Mouse (Mus musculus): Measurements from ENCODE around the gene Sim2. TPM values are rescaled to one million over a fixed set of nuclear protein-coding genes. Genes with fewer than 3 reads are reported as not detected.

Sim2 gene
- polyA plus RNA-seq, 1 experiment = 8.6 TPM

DNA sequence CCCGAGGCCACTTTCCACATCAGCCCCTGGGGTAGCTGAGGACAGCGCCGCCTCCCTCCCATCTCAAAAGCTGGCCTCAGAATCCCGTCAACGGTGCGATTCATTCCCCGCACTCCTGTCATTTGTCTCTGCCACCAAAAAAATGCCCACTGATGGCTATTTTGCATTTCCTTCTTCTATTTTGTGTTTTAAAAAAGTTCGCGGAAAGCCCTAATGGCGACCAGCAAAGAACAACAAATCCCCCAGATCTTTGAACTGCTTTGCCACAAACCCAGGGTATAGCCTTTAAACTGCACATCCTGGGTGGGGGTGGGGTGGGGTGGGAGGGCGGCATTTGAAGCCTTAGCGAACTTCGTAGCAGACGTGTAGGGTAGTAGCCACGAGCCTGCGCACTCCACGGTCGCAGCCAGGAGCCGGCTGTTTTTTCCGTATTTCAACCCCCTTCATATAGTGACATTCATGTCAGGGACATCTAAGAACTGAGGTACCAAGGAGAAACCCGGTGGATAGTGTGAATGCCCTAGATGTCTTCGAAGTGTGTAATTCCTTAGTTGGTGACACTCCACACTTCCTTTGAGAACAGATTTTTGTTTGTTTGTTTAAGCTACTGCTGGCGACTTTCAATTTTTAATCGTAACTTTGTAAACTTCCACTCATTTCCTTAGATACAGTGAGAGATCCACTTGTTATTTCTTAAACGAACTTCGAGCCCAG is 10.5 kb downstream of the Sim2 start:
- no peak overlapping the region for H3K4me3 ChIP-seq
- no peaks in the 10 kb centered on the region for H3K79me2 ChIP-seq (ENCODE audit: control insufficient read depth, insufficient read depth)
- TF ChIP-seq SRF (IDR thresholded peaks at IDR 0.05; ENCODE audit: control insufficient read depth, insufficient read length, low read depth) (no peak), MYOG (IDR thresholded peaks at IDR 0.05; ENCODE audit: control insufficient read depth in 1 of 3, insufficient read depth in 1 of 3, insufficient read length in 2 of 3, low read depth in 2 of 3) (no peak), POLR2AphosphoS2 (IDR thresholded peaks at IDR 0.05; ENCODE audit: insufficient read length, low read depth) (no peak), TCF12 (IDR thresholded peaks at IDR 0.05; ENCODE audit: insufficient read depth, poor library complexity, severe bottlenecking) (no peak), MYOD1 (IDR thresholded peaks at IDR 0.05; ENCODE audit: control insufficient read depth in 1 of 3, insufficient read length in 2 of 3, low read depth in 2 of 3) (no peak), MAX (IDR thresholded peaks at IDR 0.05; ENCODE audit: low read depth) (no peak), E2F4 (IDR thresholded peaks at IDR 0.05; ENCODE audit: insufficient read depth) (no peak), CEBPB (IDR thresholded peaks at IDR 0.05; ENCODE audit: insufficient read depth, poor library complexity, severe bottlenecking) (no peak), TCF3 (IDR thresholded peaks at IDR 0.05; ENCODE audit: insufficient read length, low read depth) (no peak), POLR2A (IDR thresholded peaks at IDR 0.05; ENCODE audit: insufficient read length, low read depth) (no peak), USF1 (IDR thresholded peaks at IDR 0.05; ENCODE audit: low read depth) (no peak), REST (IDR thresholded peaks at IDR 0.05; ENCODE audit: insufficient read depth, insufficient read length) (no peak)
- H3K4me2 ChIP-seq (ENCODE audit: low read depth) = no peak overlapping the region
- peaks cover 6% of the 10 kb centered on the region for H3K36me3 ChIP-seq (ENCODE audit: control insufficient read depth, insufficient read depth)
- no peaks in the 10 kb centered on the region for H3K27me3 ChIP-seq (ENCODE audit: control insufficient read depth, insufficient read depth, insufficient read length)
- no peak overlapping the region for H3ac ChIP-seq (ENCODE audit: control insufficient read depth, insufficient read length)

DNA sequence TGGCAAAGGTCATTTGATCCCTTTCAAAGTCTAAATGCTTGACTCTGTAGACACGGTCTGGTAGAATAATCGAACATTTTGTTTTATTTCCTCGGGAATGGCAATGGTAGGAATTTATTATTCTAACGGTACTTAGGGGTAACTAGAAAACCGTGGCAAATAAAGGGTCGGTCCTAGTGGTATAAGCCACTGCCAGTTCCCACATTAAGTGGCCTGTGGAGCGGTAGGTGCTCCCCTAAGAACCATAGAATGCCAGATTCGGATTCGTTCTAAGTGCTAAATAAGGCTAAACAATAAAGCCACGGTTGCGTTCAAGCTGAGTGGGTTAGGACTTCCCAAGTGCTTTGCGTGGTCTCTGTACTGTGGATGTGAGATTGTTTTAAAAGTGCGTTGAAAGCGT is 11.7 kb downstream of the Sim2 start:
- H3K79me2 ChIP-seq (ENCODE audit: control insufficient read depth, insufficient read depth) = no peaks in the 10 kb centered on the region
- H3K27me3 ChIP-seq (ENCODE audit: control insufficient read depth, insufficient read depth, insufficient read length) = no peaks in the 10 kb centered on the region
- H3K36me3 ChIP-seq (ENCODE audit: control insufficient read depth, insufficient read depth) = peaks cover 6% of the 10 kb centered on the region
- no peak overlapping the region for H3ac ChIP-seq (ENCODE audit: control insufficient read depth, insufficient read length)
- TF ChIP-seq USF1 (IDR thresholded peaks at IDR 0.05; ENCODE audit: low read depth) = no peak
- no peak for TF ChIP-seq MYOD1 (IDR thresholded peaks at IDR 0.05; ENCODE audit: control insufficient read depth in 1 of 3, insufficient read length in 2 of 3, low read depth in 2 of 3)
- no peak for TF ChIP-seq MYOG (IDR thresholded peaks at IDR 0.05; ENCODE audit: control insufficient read depth in 1 of 3, insufficient read depth in 1 of 3, insufficient read length in 2 of 3, low read depth in 2 of 3)
- TF ChIP-seq REST (IDR thresholded peaks at IDR 0.05; ENCODE audit: insufficient read depth, insufficient read length) = no peak
- no peak for TF ChIP-seq POLR2AphosphoS2 (IDR thresholded peaks at IDR 0.05; ENCODE audit: insufficient read length, low read depth)
- TF ChIP-seq POLR2A (IDR thresholded peaks at IDR 0.05; ENCODE audit: insufficient read length, low read depth) = no peak
- no peak for TF ChIP-seq E2F4 (IDR thresholded peaks at IDR 0.05; ENCODE audit: insufficient read depth)
- no peak for TF ChIP-seq TCF12 (IDR thresholded peaks at IDR 0.05; ENCODE audit: insufficient read depth, poor library complexity, severe bottlenecking)
- TF ChIP-seq SRF (IDR thresholded peaks at IDR 0.05; ENCODE audit: control insufficient read depth, insufficient read length, low read depth) = no peak
- TF ChIP-seq MAX (IDR thresholded peaks at IDR 0.05; ENCODE audit: low read depth) = no peak
- TF ChIP-seq CEBPB (IDR thresholded peaks at IDR 0.05; ENCODE audit: insufficient read depth, poor library complexity, severe bottlenecking) = no peak
- TF ChIP-seq TCF3 (IDR thresholded peaks at IDR 0.05; ENCODE audit: insufficient read length, low read depth) = no peak
- H3K4me3 ChIP-seq = no peak overlapping the region
- H3K4me2 ChIP-seq (ENCODE audit: low read depth) = no peak overlapping the region

DNA sequence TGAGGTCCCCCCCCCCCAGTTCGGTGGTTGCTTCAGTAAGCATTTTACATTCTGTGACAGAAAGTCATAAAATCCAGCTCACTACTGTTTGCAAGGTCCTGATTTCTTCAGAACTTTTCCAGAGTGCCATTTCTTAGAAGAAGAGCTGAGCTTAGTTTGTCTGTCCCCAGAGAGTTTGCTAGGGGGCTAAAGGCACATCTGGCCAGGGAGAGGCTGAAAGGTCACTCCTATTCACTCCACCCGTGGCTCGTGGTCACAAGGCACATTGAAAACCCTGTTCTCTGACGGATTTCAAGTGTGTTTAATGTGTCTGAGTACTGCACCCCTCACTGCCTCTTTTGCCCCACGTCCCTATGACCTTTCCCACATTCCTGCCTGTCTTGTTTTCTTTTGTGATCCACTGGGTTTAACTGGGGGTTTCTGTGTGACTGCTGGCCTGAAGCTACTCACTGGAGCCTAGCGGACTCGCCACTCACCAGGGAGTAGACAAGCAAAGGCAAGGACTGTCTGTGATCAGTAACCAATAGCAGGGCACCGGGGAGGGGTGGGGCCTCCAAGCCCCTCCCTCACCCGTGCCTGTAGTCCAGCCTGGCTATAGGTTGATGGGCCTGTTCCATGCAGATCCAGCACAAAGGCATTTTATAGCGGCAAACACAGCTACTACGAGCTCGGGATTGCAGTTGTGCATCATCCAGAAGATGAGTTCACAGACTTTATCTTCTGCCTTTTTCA is 13.2 kb downstream of the Sim2 start:
- no peaks in the 10 kb centered on the region for H3K79me2 ChIP-seq (ENCODE audit: control insufficient read depth, insufficient read depth)
- no peak overlapping the region for H3ac ChIP-seq (ENCODE audit: control insufficient read depth, insufficient read length)
- no peaks in the 10 kb centered on the region for H3K27me3 ChIP-seq (ENCODE audit: control insufficient read depth, insufficient read depth, insufficient read length)
- H3K4me3 ChIP-seq = no peak overlapping the region
- no peak for TF ChIP-seq POLR2AphosphoS2 (IDR thresholded peaks at IDR 0.05; ENCODE audit: insufficient read length, low read depth)
- TF ChIP-seq MYOG (IDR thresholded peaks at IDR 0.05; ENCODE audit: control insufficient read depth in 1 of 3, insufficient read depth in 1 of 3, insufficient read length in 2 of 3, low read depth in 2 of 3) = no peak
- no peak for TF ChIP-seq USF1 (IDR thresholded peaks at IDR 0.05; ENCODE audit: low read depth)
- TF ChIP-seq SRF (IDR thresholded peaks at IDR 0.05; ENCODE audit: control insufficient read depth, insufficient read length, low read depth) = no peak
- TF ChIP-seq POLR2A (IDR thresholded peaks at IDR 0.05; ENCODE audit: insufficient read length, low read depth) = no peak
- no peak for TF ChIP-seq CEBPB (IDR thresholded peaks at IDR 0.05; ENCODE audit: insufficient read depth, poor library complexity, severe bottlenecking)
- TF ChIP-seq REST (IDR thresholded peaks at IDR 0.05; ENCODE audit: insufficient read depth, insufficient read length) = no peak
- no peak for TF ChIP-seq TCF12 (IDR thresholded peaks at IDR 0.05; ENCODE audit: insufficient read depth, poor library complexity, severe bottlenecking)
- no peak for TF ChIP-seq MAX (IDR thresholded peaks at IDR 0.05; ENCODE audit: low read depth)
- TF ChIP-seq TCF3 (IDR thresholded peaks at IDR 0.05; ENCODE audit: insufficient read length, low read depth) = no peak
- no peak for TF ChIP-seq MYOD1 (IDR thresholded peaks at IDR 0.05; ENCODE audit: control insufficient read depth in 1 of 3, insufficient read length in 2 of 3, low read depth in 2 of 3)
- TF ChIP-seq E2F4 (IDR thresholded peaks at IDR 0.05; ENCODE audit: insufficient read depth) = no peak
- no peak overlapping the region for H3K4me2 ChIP-seq (ENCODE audit: low read depth)
- H3K36me3 ChIP-seq (ENCODE audit: control insufficient read depth, insufficient read depth) = peaks cover 6% of the 10 kb centered on the region

DNA sequence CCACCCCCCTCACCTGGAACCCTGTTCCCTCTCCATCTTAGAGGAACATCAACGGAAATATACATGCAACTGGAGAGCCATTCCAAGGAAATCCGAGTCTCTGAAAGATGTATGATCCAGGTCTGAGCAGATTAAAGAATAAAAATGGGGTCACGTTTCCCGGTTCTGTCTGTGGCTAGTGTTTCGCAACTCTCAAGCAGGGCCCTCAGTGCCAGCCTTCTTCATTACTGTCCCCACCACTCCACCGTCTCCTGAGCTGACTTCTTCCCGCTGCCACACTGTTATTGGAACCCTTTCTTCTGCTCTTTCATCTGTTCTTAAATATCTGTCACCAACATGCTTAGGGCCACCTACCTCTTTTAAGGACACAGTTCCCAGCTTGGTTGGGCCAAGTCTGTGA is 28.4 kb downstream of the Sim2 start:
- Histone ChIP-seq H3K4me2 (ENCODE audit: low read depth) (no peak overlapping the region), H3ac (ENCODE audit: control insufficient read depth, insufficient read length) (no peak overlapping the region), H3K79me2 (ENCODE audit: control insufficient read depth, insufficient read depth) (no peaks in the 10 kb centered on the region), H3K4me3 (no peak overlapping the region), H3K36me3 (ENCODE audit: control insufficient read depth, insufficient read depth) (peaks cover 4% of the 10 kb centered on the region), H3K27me3 (ENCODE audit: control insufficient read depth, insufficient read depth, insufficient read length) (no peaks in the 10 kb centered on the region)
- TF ChIP-seq USF1 (IDR thresholded peaks at IDR 0.05; ENCODE audit: low read depth) = no peak
- no peak for TF ChIP-seq SRF (IDR thresholded peaks at IDR 0.05; ENCODE audit: control insufficient read depth, insufficient read length, low read depth)
- TF ChIP-seq TCF3 (IDR thresholded peaks at IDR 0.05; ENCODE audit: insufficient read length, low read depth) = no peak
- TF ChIP-seq POLR2AphosphoS2 (IDR thresholded peaks at IDR 0.05; ENCODE audit: insufficient read length, low read depth) = no peak

All from myocyte (in vitro differentiated cells).